Mouse (Mus musculus) G1E (cell line): ENCODE measurements at regions not wholly inside any gene's neighbourhood (a gene's known extent, or its start where the extent isn't known, plus 50 kb on each side); places are given as distances from the start of the nearest gene placed in this dataset.

Source experiments
- ATAC-seq: 2 replicates; pipeline ENCODE4 v1.8.0; 2016; ENCODE audit warnings: mild to moderate bottlenecking; ENCODE audit not compliant: insufficient number of reproducible peaks, poor library complexity, low FRiP score, severe bottlenecking; ENCODE audit errors: extremely low read depth
- DNase-seq: peaks from one replicate; pipeline ENCODE4 v3.0.0; 2012; ENCODE audit warnings: low spot score
- H3K27me3 ChIP-seq: 2 replicates; pipeline ENCODE4 v1.6.1; 2012; ENCODE audit warnings: mild to moderate bottlenecking, low read length, inconsistent platforms; ENCODE audit not compliant: insufficient read depth
- H3K36me3 ChIP-seq: replicated peaks from 2 replicates; pipeline ENCODE3; 2012; ENCODE audit warnings: mild to moderate bottlenecking, inconsistent platforms
- H3K4me1 ChIP-seq: 2 replicates; pipeline ENCODE4 v1.6.1; 2012; ENCODE audit warnings: low read depth, low read length, inconsistent platforms, mixed read lengths; ENCODE audit not compliant: insufficient read depth
- H3K4me3 ChIP-seq: 2 replicates; pipeline ENCODE4 v1.5.1; 2012; ENCODE audit warnings: low read depth, mild to moderate bottlenecking, inconsistent platforms, low read length, moderate library complexity, mixed read lengths
- H3K9me3 ChIP-seq: replicated peaks from 2 replicates; pipeline ENCODE4 v1.6.1; 2012; ENCODE audit warnings: inconsistent platforms
- CTCF ChIP-seq: IDR thresholded peaks from 2 replicates; pipeline ENCODE4 v1.5.1; 2012; ENCODE audit warnings: low read depth, low read length, inconsistent platforms, mixed read lengths
- GATA1 ChIP-seq: IDR thresholded peaks from 2 replicates; pipeline ENCODE4 v1.6.1; 2012; ENCODE audit warnings: borderline replicate concordance, low read length, inconsistent platforms, mixed read lengths
- GATA2 ChIP-seq: IDR thresholded peaks from 2 replicates; pipeline ENCODE4 v1.6.1; 2012; ENCODE audit warnings: low read depth, low read length, inconsistent platforms, borderline replicate concordance
- POLR2AphosphoS5 ChIP-seq: IDR thresholded peaks from 2 replicates; pipeline ENCODE4 v1.6.1; 2012; ENCODE audit warnings: low read depth, low read length, inconsistent platforms; ENCODE audit not compliant: insufficient replicate concordance
- TAL1 ChIP-seq: conservative IDR thresholded peaks from 2 replicates; pipeline ENCODE4 v1.6.1; 2012; ENCODE audit warnings: low read depth, low read length, inconsistent platforms, mixed read lengths

DNA sequence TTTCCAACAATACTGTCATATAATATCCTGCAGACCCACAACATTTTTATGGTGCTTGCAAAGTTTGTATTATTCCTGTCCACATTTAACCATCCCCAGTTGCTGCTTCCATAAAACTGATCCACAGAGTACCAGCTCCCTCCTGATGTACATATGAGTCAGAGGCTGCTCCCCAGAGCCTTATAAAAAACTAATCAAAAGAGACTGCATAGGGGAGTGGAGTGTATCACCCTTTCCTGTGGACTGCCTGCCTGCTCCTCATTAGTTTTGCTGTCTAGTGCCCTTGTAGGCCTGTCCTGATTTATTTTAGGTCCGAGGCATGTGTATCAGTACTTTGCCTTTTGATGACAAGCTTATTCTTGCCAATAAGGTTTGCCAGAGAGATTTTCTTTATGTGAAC is 310.9 kb upstream of the Gm5415 start:
- Histone ChIP-seq H3K36me3 (no peaks in the 10 kb centered on the region), H3K4me1 (no peaks in the 10 kb centered on the region), H3K4me3 (no peak overlapping the region), H3K27me3 (no peaks in the 10 kb centered on the region), H3K9me3 (no peaks in the 10 kb centered on the region)
- no peak for ATAC-seq
- TF ChIP-seq TAL1, result no peak
- TF ChIP-seq CTCF, result no peak
- TF ChIP-seq GATA1, result no peak
- no peak for TF ChIP-seq POLR2AphosphoS5
- TF ChIP-seq GATA2, result no peak
- no peak for DNase-seq
